Mouse (Mus musculus): ENCODE results near the gene Btf3l4.
A peak's percentile ranks its signal among the peaks of the same experiment; 100 is the strongest.

Btf3l4 gene

DNA sequence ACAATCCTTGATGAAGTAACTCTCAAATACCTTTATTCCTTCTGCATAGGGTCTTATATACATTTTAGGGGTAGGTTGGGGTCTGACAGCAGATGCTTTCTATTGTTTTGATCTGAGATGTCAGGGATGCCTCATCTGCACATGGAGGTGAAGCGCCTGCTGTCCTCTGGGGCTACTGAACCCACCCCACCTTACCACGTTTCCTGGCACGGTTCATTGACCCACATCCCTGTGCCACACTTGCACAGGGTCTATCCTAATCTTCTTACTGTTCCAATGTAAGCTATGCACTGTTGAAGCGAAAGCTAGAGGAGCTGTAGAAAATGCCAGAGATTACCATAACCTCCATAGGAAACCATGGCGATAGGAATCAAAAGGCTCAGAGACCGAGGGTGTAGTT is 21.9 kb downstream of the Btf3l4 start:
- no peak for DNase-seq

DNA sequence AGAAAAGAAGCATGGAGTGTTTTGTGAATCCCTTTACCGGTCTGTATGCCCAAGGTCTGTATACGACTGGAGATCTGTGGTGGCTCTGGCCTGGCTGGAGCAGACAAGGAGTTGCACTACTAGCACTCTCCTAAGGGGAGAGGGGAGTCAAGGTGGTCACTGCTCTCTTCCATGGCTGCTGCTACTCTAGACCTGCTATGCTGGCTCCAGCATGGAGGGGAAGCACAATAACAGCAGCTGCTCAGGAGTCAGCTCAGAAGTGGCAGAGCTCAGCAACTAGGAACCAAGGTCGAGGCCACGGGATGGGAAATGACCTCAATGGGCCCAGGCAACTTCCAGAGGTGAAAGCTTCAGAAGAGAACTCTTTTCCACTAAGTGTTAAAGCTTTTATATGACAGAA is 22.3 kb downstream of the Btf3l4 start:
- no peak for DNase-seq

DNA sequence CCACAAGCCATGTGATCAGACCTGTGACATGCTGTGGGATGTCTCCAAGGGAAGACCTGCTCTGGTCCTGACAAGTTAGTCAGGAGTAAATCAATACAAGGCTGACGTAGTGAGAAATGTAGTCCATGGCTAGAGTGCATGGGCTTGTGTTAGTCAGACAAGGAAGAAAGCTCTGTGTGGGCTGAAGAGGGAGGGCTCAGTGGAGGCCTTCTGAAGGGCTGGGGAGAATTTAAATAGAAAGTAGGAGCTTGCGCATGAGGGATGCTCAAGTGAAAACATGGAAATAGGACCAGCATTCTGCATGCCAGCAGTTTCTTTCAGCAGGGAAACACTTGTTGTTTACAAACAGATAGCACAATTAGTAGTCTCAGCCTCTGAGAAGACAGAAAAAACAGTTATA is 29.9 kb downstream of the Btf3l4 start:
- DNase-seq: no peak

DNA sequence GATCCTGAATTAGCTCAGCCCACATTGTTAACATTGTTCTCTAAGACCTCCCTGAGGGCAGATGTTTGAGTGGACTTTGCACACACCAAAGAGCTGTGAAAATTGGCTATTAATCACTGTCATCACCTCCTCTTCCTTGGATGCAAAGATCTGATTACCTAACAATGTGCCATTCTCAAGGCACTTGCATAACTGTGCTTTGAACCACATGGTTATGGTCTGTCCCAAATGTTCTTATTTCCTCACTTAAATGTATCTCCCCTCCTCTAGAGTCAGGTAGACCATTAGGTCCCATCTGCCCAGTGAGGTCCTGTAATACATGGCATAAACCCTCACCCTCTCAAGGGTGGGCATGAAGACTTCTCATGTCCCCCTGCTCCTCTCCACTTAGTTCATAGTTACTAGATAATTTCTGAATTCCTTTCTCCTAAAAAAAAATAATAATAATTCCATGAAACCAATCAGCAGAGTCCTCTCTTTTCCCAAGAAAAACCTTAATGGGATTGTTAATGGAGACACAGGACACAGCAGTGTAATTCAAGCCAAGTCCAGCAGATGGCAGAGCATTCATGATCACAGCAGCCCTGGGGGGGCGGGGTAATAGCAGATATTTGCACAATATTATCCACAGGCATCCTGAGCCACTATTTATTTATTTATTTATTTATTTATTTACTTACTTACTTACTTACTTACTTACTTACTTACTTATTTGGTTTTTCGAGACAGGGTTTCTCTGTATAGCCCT is 35.2 kb downstream of the Btf3l4 start:
- DNase-seq: peak; percentile 86 to 88

DNA sequence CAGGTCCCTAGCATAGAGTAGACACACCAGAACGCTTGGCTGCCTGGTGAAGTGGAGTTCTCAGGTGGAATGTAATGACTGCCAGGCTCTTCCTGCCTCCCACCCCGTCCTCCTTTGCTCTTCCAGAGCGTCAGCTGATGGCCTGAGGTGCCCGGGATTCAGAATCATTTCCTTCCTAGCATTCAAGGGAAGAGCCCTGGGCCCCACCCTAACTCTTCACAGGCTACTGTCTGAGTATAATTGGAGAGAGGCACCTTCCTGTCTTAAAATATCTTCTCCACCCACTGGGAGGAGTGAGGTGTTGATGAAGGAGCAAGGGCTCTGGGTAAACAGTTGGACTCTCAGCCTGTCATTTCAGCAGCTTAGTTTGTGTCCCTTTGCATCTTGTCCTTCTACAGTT is 36.7 kb downstream of the Btf3l4 start:
- DNase-seq: no peak

DNA sequence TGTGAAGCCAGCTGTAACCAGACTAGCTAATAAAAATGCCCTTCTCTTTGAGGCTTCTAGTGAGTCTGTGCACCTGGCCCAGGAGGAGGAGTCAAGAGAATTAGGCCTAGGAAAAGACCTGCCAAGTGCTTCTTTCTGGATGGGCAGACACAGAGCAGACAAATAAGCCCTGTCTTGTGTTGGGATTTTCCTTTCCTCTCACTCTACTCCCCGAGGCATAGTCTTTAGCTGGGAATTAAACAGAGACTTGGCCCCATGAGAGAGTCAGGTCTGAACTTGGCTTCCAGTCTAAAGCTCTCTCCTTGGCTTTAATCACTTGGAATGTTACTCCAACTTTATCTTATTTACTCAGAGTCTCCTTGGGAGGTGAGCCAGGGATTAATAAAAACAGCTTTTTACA is 39.5 kb downstream of the Btf3l4 start:
- no peak for DNase-seq

DNA sequence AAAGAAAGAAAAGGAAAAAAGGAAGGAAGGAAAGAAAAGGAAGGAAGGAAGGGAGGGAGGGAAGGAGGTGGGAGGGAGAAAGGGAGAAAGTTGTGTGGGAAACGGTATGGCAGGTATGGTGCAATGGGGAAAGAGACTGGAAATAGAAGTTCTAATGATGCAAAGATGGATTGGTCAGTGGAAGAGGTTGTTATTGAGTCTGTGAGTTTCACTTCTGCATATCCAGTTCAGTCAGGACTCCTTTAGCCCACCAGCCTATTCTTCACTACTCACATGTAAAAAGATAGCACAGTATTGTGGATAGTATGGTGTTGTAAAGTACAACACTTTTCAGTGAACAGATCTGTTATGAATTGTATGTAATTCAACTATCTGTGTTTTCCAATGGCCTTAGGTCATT is 42.9 kb downstream of the Btf3l4 start:
- no peak for DNase-seq

DNA sequence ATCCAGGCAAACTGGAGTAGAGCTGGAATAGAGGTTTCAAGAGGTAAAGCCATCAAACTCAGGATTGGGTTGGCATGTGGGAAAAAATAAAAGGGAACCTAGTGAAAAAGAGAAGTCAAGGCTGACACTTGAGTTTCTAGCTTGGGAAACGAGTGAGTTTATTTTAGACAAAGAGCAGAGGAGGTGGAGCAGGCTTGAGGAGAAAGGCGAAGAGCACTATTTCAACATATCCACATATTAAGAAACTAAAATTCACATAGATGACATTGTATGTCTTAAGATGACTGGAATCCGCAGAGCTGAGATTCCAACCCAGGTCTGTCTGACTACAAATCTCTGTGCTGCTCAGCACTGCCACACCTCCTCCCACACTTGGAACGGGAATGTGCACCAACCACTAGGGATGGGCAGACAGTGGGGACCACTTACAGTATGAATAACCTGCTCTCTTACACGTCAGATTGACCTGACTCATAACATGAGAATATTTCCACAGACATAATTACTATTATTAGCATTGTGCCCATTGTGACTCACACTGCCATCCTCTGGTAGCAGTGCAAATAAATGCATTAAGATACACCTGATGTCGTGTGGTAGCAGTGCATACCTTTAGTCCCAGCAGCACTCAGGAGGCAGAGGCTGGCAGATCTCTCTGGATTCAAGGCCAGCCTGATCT is 44.0 kb downstream of the Btf3l4 start:
- DNase-seq: no peak

DNA sequence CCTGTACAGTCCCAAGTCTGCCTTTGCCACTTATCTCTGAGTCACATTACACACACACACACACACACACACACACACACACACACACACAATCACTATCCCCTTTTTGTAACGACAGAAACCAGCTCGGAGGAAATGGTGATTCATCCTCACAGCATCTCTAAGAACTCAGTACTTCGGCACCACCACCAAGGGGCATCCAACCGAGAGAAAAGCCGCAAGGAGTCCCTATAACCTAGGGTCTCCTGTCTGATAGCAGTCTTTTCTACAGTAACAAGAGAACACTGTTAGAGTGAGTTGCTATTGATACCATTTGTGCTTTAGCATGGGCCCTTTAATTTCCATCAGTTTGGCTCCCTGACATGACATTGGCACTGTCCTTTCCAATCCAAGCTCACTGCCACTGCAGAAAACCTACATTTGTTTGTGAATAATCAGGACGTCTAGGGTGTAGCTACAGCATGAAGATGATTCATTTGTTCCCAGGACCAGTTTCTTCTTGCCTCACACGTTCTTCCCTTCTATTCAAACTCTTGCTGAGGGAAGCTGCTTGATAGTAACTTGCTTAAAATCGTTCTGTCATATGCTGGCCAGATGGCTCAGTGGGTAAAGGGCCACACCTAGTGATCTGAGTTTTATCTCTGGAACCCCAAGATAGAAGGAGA is 50.9 kb downstream of the Btf3l4 start:
- no peak for DNase-seq

DNA sequence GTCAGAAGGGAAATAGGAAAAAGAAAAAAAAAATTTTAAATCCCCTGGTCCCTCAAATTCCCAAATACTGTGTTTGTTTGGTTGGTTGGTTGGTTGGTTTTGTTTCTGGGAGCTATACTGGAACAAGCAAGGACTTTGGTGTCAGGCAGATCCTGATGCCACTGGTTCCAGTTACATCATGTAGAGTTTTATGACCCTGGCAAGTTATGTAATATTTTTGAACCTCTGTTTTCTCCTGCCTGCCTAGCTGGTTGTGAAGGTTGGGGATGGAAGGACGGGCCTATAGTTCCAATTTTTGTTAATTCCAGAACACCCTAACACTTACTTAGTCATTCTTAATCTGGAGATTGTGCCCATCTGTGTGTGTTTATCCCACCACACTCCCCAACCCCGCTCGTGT is 51.8 kb downstream of the Btf3l4 start:
- no peak for DNase-seq

DNA sequence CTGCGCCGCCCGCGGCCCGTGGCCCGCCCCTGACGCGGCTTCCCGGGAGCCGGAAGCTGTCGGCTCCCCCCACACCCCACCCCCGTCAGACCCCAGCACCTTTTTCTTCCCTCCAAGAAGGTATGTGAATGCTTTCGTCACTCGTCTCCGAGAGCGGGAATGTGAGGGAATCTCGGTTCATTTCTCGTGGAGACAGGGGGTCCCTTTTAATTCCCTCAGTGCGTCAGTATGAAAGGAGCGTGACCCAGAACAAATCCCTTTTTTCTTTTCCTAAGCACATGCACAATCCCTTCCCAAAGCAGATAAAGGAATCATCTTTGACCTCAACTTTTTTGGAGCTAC is 52.6 kb downstream of the Btf3l4 start:
- DNase-seq: no peak

DNA sequence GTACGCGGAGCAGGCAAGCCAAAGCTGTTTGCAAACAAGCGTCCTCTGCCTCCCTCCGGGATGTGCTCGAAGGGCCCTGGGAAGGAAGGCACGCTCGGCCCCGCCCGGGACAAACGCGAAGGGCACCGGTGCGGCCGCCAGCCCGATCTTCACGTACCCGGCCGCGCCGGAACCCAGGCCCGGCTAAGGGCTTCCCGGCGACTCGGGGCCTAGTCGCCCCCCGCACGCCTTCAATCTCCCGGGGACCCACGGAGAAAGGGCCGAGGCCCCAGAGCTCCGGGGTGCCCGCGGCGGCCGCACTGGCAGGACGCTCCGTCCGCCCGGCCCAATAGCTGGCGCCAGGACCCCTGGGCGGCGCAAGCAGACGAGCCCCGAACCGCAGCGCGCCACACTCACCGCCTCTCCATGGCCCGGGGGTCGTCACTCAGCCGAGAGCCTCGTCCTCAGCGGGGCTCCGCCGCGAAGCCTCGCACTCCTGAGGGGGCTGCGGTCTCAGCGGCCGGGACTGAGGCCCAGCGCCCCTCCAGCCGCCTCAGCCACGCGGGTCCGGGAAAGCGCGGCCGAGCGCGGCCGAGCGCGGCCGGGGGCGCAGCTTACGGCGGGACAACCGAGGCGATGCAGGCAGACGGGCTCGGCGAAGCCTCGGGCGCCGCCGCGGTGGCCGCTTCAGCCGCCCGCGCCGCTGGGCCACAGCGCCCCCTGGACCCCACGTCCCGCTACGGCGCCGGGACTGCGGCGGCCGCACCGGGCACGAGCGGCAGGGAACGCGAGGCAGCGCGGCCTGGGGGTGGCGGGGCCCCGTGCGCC is 53.2 kb downstream of the Btf3l4 start, which contains the start of gene Zfyve9:
Gene Zfyve9 (minus strand): TSS at position 742 of the 807 bp plus-strand sequence.
- peak; percentile 88 to 91 for DNase-seq

DNA sequence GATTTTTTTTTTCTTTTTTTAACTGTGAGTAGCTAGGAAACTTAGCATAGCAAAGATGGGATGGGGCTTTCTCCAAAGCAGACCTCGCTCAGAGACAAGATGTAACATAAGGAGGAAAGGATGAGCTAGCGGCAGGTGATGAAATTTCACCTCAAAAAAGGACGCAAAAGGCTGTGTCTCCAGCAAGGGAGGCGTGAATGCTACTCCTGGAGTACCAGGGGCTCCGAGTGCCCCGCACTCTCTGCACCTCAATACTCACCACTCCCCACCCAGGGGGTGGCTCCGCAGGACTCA is 53.7 kb downstream of the Btf3l4 start:
- DNase-seq: no peak

DNA sequence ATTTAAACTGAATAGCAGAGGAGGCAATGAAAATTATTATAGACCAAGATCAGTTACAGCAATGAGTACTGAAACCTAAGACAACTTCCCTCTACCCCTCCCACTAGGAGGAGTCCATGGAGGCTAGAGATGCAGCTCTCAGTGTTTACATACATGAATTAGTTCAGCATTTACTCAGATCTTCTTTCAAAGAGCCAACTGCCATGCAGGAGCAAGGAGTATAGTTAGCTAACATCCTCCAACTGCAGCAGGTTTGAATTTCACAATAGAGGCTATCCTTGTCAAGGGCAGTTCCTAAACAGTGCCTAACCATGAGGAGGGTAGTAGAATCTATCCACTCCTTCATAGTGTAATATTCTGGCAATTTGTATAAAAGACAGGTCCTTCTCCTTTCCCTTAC is 64.9 kb downstream of the Btf3l4 start:
- no peak for DNase-seq

Data from cerebellum, postnatal 10 days (tissue).